Mouse (Mus musculus) testis, adult 2 months (tissue): Measurements from ENCODE around the gene Alkbh8. TPM values are rescaled to one million over a fixed set of nuclear protein-coding genes. Genes with fewer than 3 reads are reported as not detected.

Experiments used
- polyA plus RNA-seq: library from polyadenylated mRNA; depleted of rRNA; stranded (reverse); fragments of >200 nt; gene quantifications from 2 replicates; pipeline ENCODE4 v1.2.3, GENCODE M21; 2012; rRNA removed

Alkbh8 gene
- polyA plus RNA-seq, 1 experiment: 1.8 TPM

Other genes with a start within 250 kb of the Alkbh8 start
- gene Cwf19l2, start 68.5 kb downstream of the Alkbh8 start, polyA plus RNA-seq: 0.58 and 0.95 TPM in 2 replicates
- gene Gucy1a2, start 197.6 kb downstream of the Alkbh8 start, polyA plus RNA-seq: 0.27 and 0.29 TPM in 2 replicates